Mouse (Mus musculus) left cerebral cortex, adult 6 months (tissue): ENCODE measurements around the gene P2ry10b. TPM values are rescaled to one million over a fixed set of nuclear protein-coding genes. Genes with fewer than 3 reads are reported as not detected.

ENCODE experiments used
- long read RNA-seq, 2 experiments: library from polyadenylated mRNA; unstranded; transcript quantifications; one replicate each; pipeline ENCODE4 v2.0.0; 2019 to 2020
- polyA plus RNA-seq: library from polyadenylated mRNA; unstranded; fragments of <200 nt; fragmentation: Nextera tagmentation; gene quantifications from 2 replicates; pipeline ENCODE4 v1.2.3, GENCODE M21; 2021

P2ry10b gene
- polyA plus RNA-seq = 0.31 and 0.39 TPM in 2 replicates
- long read RNA-seq, experiment 1, partial matches to known transcripts = 0 of 5 reads
- long read RNA-seq, experiment 1, other reads (novel, unspliced or antisense) = 2 of 5 reads
- long read RNA-seq, experiment 2, partial matches to known transcripts = 0 of 1 reads
- long read RNA-seq, experiment 2, other reads (novel, unspliced or antisense) = 0 of 1 reads

DNA sequence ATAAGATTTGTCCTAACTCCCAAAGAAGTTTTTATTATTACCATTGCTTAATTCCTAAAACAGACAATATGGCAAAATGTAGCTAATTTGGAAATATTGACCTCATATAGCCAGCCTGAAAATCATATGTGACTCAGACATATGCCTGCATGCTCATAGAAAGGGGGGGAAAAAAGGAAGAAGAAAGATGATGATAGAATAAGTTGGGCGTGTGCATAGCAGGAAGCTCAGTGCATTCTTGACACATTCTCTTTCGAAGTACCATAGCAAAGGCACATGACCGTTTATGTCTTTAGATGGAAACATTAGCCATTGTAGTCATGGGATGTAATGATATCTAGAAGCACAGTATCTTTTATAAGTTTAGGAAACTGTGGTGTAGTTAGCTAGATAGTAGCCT lies at the start of gene P2ry10b:
Gene P2ry10b (plus strand): TSS at position 247 of the 400 bp plus-strand sequence.

Other genes with a start within 250 kb of the P2ry10b start
- gene Lpar4, start 228.3 kb upstream of the P2ry10b start, polyA plus RNA-seq = 0.46 and 0.82 TPM in 2 replicates
- gene P2ry10, start 60.4 kb upstream of the P2ry10b start, polyA plus RNA-seq = not detected in 2 replicates
- not detected in 2 replicates for gene Gpr174, start 107.0 kb downstream of the P2ry10b start, polyA plus RNA-seq